Mouse (Mus musculus) hindbrain, embryonic 16.5 days (tissue): ENCODE data around the gene Carmil3. TPM values are rescaled to one million over a fixed set of nuclear protein-coding genes. Genes with fewer than 3 reads are reported as not detected.

Experiments used
- ATAC-seq: fragments of 200-750 bp; cut with Nextera tagmentation; 2 replicates; pipeline ENCODE4 v1.8.0; 2017; ENCODE audit warnings: moderate TSS enrichment, moderate library complexity
- H3K27ac ChIP-seq: fragments of 300-500 bp; sonication (generic); 2 replicates; pipeline ENCODE4 v1.5.1; 2014; ENCODE audit warnings: low read depth, mild to moderate bottlenecking, control low read depth, low read length, moderate library complexity
- H3K27me3 ChIP-seq: fragments of 300-500 bp; sonication (generic); replicated peaks from 2 replicates; pipeline ENCODE4 v1.6.1; 2014; ENCODE audit warnings: low read length; ENCODE audit not compliant: control insufficient read depth, insufficient read depth
- H3K36me3 ChIP-seq: fragments of 300-500 bp; sonication (generic); 2 replicates; pipeline ENCODE4 v1.6.1; 2014; ENCODE audit warnings: mild to moderate bottlenecking, low read length, moderate library complexity, mixed read lengths; ENCODE audit not compliant: control insufficient read depth, insufficient read depth
- H3K4me1 ChIP-seq: fragments of 300-500 bp; sonication (generic); 2 replicates; pipeline ENCODE4 v1.6.1; 2014; ENCODE audit warnings: low read depth, low read length; ENCODE audit not compliant: control insufficient read depth, insufficient read depth
- H3K4me2 ChIP-seq: fragments of 300-500 bp; sonication (generic); 2 replicates; pipeline ENCODE4 v1.6.1; 2014; ENCODE audit warnings: mild to moderate bottlenecking, low read length, control low read depth, moderate library complexity
- H3K4me3 ChIP-seq: fragments of 300-500 bp; sonication (generic); 2 replicates; pipeline ENCODE4 v1.5.1; 2014; ENCODE audit warnings: mild to moderate bottlenecking, low read length, control low read depth, moderate library complexity
- H3K9ac ChIP-seq: fragments of 300-500 bp; sonication (generic); 2 replicates; pipeline ENCODE4 v1.6.1; 2014; ENCODE audit warnings: low read depth, mild to moderate bottlenecking, control low read depth, low read length, moderate library complexity
- H3K9me3 ChIP-seq: fragments of 300-500 bp; sonication (generic); 2 replicates; pipeline ENCODE4 v1.6.1; 2014; ENCODE audit warnings: mild to moderate bottlenecking, low read length, moderate library complexity; ENCODE audit not compliant: control insufficient read depth
- WGBS: fragments of 180-500 bp; shearing (Covaris S2); extraction: QIAGEN DNeasy Blood & Tissue Kit; methylation state at CpG from one replicate; pipeline ENCODE4 v1.1.7; 2014; 5-methylcytosine and 5-hydroxymethylcytosine counted together
- polyA plus RNA-seq: library from polyadenylated mRNA; unstranded; fragments of >200 nt; fragmentation: Nextera tagmentation; extraction: Ambion mirVana; gene quantifications from 2 replicates; pipeline ENCODE4 v1.2.1, GENCODE M21; 2015

The Carmil3 gene
- polyA plus RNA-seq, 1 experiment from 2014 or later = 26.2 TPM

DNA sequence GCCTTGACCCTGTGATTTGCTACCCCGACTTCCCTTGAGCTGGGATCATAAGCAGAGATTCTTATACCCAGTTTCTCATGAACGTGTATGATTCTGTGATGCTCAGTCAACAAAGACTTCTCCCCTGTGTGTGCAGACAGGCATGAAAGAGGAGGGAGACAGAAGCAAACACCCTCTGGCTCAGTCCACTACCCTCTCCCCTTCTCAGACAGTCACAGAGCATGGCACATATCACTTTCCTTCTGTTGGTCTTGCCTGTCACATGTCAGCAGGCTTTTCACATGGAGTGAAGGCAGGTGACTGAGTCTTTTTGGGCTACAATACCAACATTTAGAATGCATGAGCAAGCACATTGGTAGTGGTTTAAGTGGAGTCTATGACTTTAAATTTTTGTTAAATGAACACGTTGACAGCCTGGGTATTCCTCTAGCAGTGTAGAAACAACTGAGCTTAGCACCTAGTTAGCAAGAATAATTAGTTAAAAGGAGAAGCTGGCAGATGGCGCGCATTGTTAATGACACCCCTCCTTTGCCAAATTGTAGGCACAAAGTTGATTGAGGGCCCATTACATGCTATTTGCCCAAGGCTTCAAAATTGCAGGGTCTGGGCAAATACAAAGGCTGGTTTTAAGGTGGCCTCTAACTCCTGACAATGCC, 5.9 kb upstream of the Carmil3 start:
- 62% methylated on average over 5 of the region's 5 CpGs for WGBS
- H3K4me2 ChIP-seq = no peak overlapping the region
- no peak overlapping the region for H3K4me3 ChIP-seq
- no peak overlapping the region for H3K9ac ChIP-seq
- no peak overlapping the region for H3K27ac ChIP-seq
- no peaks in the 10 kb centered on the region for H3K36me3 ChIP-seq
- H3K4me1 ChIP-seq = no peaks in the 10 kb centered on the region; the same call in 1 of the 2 replicates
- no peak for ATAC-seq
- no peaks in the 10 kb centered on the region for H3K27me3 ChIP-seq
- H3K9me3 ChIP-seq = no peaks in the 10 kb centered on the region

DNA sequence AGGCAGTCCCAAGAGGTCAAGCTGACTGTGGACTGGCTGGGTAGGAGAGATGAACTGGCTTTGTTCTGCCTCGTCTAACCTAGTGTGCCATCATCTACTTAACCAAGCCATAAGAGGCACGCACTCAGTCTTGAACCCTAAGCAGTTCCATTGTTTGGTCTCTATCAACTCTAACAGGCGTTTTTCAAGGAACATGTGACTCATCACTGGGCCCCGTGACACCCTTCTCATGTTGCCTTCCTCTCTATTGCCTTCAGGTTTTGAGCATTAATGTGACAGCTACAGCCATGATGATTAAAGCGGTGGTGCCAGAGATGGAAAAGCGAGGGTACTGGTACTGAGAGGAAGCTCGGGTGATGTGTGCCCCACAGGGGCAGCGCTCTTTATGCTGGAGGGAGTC, 3.6 kb upstream of the Carmil3 start:
- Histone ChIP-seq H3K4me1 (peaks cover 9% of the 10 kb centered on the region), H3K27ac (no peak overlapping the region), H3K4me3 (no peak overlapping the region), H3K36me3 (no peaks in the 10 kb centered on the region), H3K4me2 (no peak overlapping the region), H3K9me3 (no peaks in the 10 kb centered on the region), H3K27me3 (no peaks in the 10 kb centered on the region), H3K9ac (no peak overlapping the region)
- no peak for ATAC-seq
- WGBS = 87% methylated on average over 8 of the region's 8 CpGs

DNA sequence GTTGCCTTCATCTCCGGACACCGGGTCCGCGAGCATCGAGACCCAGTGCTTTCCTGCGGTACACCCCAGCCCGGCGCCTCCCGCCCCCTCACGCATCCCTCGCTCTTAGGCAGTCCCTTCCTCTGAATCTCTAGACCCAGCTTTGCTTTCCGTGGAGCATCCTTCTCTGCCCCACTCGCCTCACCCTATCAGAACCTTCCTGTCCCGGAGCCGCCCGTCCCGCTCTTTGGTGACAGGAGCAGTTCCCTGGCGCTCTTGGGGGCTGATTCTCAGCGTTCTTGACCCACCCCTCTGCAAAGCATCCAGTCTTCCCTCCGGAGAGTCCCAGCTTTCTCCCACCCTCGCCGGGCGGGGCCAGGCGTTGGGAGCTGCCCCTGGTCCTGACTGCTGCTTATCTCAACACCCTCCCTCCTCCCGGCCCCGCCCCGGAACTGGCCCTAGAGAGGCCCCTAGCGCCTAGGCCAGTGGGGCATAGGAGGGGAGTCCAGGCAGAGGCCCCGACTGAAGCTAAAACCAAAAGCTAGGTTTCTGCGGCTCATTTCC, 911 bp downstream of the Carmil3 start:
- peak overlapping the region; percentile 93 for H3K9ac ChIP-seq
- H3K4me3 ChIP-seq = peak overlapping the region; percentile 90
- H3K4me2 ChIP-seq = peak overlapping the region; percentile 84
- H3K9me3 ChIP-seq = no peaks in the 10 kb centered on the region
- peaks cover 4% of the 10 kb centered on the region; the same call in 1 of the 2 replicates for H3K36me3 ChIP-seq
- peak overlapping the region; percentile 97 for H3K27ac ChIP-seq
- H3K4me1 ChIP-seq = peaks cover 14% of the 10 kb centered on the region
- ATAC-seq = peak; percentile 69
- under 1% methylated on average over 23 of the region's 30 CpGs for WGBS
- no peaks in the 10 kb centered on the region for H3K27me3 ChIP-seq

DNA sequence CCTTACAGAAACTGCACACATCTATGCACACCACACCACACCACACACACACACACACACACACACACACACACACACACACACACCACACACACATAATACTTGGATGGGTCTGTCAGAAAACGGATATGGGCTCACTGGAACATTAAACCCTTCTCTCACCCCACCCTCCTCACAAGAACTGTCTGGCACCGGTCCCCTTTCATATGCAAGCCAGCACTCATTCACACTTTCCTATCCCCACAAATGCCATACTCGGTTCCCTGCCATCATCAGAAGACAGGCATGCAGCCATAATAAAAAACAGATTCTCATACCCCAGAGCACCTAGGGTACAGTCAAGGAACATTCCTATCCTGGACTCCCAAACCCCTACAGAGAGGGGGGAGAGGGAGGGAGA, 1.7 kb downstream of the Carmil3 start:
- 30% methylated on average over 3 of the region's 3 CpGs for WGBS
- Histone ChIP-seq H3K27ac (no peak overlapping the region), H3K27me3 (no peaks in the 10 kb centered on the region), H3K4me2 (peak overlapping the region; percentile 84), H3K4me1 (peaks cover 14% of the 10 kb centered on the region), H3K9ac (no peak overlapping the region; the same call in 1 of the 2 replicates), H3K4me3 (peak overlapping the region; percentile 90), H3K36me3 (peaks cover 4% of the 10 kb centered on the region; the same call in 1 of the 2 replicates), H3K9me3 (no peaks in the 10 kb centered on the region)
- ATAC-seq = no peak

DNA sequence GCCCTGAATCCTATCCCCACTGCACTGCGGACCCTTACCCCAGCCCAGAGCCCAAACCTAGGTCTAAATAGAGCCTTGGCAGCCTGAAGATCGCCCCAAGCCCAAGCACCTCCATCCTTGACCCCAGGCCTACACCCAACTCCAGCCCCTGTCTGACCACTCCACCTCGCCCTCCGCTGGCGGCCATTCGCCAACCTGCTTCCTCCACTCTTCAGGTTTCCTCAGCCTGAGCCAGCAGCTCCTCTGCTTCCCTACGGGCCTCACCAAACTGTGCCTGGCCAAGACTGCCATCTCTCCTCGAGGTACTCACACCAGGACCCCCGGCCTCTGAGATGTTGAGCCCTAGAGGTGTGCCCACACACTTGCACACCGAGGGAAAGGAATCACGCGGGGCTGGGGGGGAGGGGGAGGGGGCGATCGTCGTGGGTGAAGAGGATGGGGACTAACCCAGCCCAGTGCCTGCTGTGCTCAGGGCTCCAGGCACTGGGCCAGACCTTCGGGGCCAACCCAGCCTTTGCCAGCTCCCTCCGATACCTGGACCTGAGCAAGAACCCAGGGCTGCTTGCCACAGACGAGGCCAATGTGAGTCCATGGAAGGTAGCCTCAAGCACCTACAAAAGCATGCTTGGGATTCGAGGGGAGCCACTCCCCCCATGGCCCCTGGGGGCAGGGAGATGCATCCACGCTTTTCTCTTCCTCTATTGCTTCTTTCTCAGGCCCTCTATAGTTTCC, 5.2 kb downstream of the Carmil3 start:
- peaks cover 11% of the 10 kb centered on the region for H3K4me1 ChIP-seq
- peaks cover 23% of the 10 kb centered on the region for H3K36me3 ChIP-seq
- WGBS = 70% methylated on average over 17 of the region's 20 CpGs
- no peak for ATAC-seq
- H3K9me3 ChIP-seq = no peaks in the 10 kb centered on the region
- H3K4me2 ChIP-seq = no peak overlapping the region
- no peak overlapping the region for H3K4me3 ChIP-seq
- H3K27me3 ChIP-seq = no peaks in the 10 kb centered on the region
- H3K9ac ChIP-seq = no peak overlapping the region
- no peak overlapping the region for H3K27ac ChIP-seq

DNA sequence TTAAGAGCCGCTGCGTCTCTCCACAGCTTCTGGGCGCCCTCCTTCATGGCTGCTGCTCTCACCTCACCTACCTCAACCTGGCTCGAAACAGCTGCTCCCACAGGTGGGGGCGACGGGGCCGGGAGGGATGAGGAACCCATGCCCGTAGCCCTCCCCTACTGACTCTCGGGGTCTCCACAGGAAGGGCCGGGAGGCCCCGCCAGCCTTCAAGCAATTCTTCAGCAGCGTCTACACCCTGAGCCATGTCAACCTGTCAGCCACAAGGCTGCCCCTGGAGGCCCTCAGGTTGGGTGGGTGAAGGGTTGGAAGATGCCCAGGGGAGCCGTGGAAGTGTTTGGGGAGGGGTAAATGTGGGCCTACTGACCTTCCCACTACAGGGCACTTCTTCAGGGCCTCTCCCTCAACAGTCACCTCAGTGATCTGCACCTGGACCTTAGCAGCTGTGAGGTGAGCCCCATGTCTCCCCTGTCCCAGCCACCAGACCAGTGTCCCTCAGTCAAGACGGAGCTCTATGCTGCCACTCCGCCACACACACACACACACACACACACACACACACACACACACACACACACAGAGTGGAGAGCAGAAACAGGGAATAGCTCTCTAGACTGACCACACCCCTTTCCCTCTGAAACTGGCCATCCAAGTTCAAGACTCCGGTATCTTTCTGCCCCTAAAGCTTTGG, 6.5 kb downstream of the Carmil3 start:
- 78% methylated on average over 15 of the region's 16 CpGs for WGBS
- peaks cover 26% of the 10 kb centered on the region for H3K36me3 ChIP-seq
- no peak overlapping the region for H3K4me2 ChIP-seq
- H3K9ac ChIP-seq = no peak overlapping the region
- H3K4me1 ChIP-seq = peaks cover 7% of the 10 kb centered on the region
- no peak overlapping the region for H3K27ac ChIP-seq
- H3K9me3 ChIP-seq = no peaks in the 10 kb centered on the region
- no peaks in the 10 kb centered on the region for H3K27me3 ChIP-seq
- no peak overlapping the region for H3K4me3 ChIP-seq
- ATAC-seq = peak; percentile 28; the same call in 1 of the 2 replicates

DNA sequence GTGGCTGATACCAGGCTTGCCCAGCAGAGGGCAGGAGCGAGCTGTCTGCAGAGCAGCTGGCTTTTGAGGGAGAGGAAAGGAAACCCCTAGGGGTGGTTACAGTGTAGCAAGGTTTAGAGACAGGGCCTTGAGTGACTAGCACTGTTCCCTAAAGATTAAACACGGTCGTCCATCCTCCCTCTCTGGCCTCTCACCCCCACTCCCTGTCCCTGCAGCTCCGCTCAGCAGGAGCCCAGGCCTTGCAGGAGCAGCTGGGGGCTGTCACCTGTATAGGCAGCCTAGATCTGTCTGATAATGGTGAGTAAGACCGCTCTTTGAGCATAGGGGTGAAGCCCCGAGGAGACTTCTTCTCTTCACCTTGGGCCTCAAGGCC, 7.0 kb downstream of the Carmil3 start:
- Histone ChIP-seq H3K9ac (peak overlapping the region; percentile 46; the same call in 1 of the 2 replicates), H3K36me3 (peaks cover 31% of the 10 kb centered on the region), H3K4me2 (no peak overlapping the region), H3K27ac (no peak overlapping the region), H3K4me3 (no peak overlapping the region), H3K9me3 (no peaks in the 10 kb centered on the region), H3K27me3 (no peaks in the 10 kb centered on the region), H3K4me1 (peaks cover 3% of the 10 kb centered on the region)
- ATAC-seq = peak; percentile 62
- WGBS = 32% methylated on average over 6 of the region's 6 CpGs

DNA sequence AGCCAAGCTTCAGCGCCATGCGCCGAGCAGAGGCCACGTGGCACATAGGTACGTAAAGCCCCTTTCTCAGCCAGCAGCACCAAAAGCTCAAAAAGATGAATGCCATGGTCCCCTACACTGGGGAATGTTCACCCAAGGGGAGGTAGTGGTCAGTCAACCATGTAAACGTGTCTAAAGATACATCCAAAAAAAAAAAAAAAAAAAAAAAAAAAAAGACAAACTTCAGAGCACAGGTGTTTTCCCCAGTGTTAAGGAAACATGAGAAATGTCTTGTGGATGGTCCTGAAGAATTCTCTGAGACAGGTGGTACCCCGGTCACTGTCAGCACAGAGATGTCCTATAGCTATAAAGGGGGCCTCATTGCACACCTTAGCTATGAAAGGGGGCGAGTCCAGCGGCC, 15.2 kb downstream of the Carmil3 start:
- peaks cover 15% of the 10 kb centered on the region for H3K36me3 ChIP-seq
- no peak for ATAC-seq

DNA sequence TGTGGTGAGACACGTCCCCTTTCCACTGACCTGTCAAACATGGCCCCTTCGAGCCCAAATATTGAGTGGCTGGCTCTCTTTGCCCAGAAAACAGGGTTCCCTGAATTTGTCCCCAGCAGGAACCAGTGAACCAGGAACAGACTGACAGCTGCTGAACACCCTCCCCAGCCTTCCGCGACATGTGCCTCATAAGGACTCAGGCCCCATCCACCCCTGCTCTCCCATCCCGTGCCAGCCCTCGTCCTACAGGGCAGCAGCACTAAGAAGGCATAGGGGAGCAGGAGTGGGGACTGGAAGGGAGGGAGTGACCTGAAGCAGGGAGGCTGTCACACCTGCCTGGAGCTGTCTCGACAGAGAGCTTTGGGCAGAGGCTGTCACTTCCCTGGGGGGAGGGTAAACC, 17.4 kb downstream of the Carmil3 start:
- Histone ChIP-seq H3K36me3 (peaks cover 8% of the 10 kb centered on the region), H3K4me3 (no peak overlapping the region), H3K9me3 (no peaks in the 10 kb centered on the region), H3K4me2 (no peak overlapping the region), H3K9ac (no peak overlapping the region), H3K27ac (no peak overlapping the region), H3K4me1 (peaks cover 5% of the 10 kb centered on the region; the same call in 1 of the 2 replicates), H3K27me3 (no peaks in the 10 kb centered on the region)
- whole genome bisulfite sequencing = 41% methylated on average over 7 of the region's 7 CpGs
- no peak for ATAC-seq

More for the DNA sequence above, 15.2 kb downstream of the Carmil3 start:
- 87% methylated on average over 9 of the region's 9 CpGs for WGBS
- Histone ChIP-seq H3K27ac (no peak overlapping the region), H3K27me3 (no peaks in the 10 kb centered on the region), H3K4me3 (no peak overlapping the region), H3K9ac (no peak overlapping the region), H3K4me1 (peaks cover under 1% of the 10 kb centered on the region; the same call in 1 of the 2 replicates), H3K9me3 (no peaks in the 10 kb centered on the region), H3K4me2 (no peak overlapping the region)
